Mouse (Mus musculus) ES-Bruce4 (cell line): Measurements from ENCODE around the gene Glb1l.

Experiments
- CTCF ChIP-seq: IDR thresholded peaks from one replicate; pipeline ENCODE4 v1.8.1; 2011; ENCODE audit warnings: low read depth, low read length
- EP300 ChIP-seq: IDR thresholded peaks from 2 replicates; pipeline ENCODE4 v1.6.1; 2011; ENCODE audit warnings: low read depth, low read length; ENCODE audit not compliant: insufficient read depth
- POLR2A ChIP-seq: IDR thresholded peaks from one replicate; pipeline ENCODE4 v1.8.1; 2011; ENCODE audit warnings: low read length; ENCODE audit not compliant: insufficient read depth

- TF ChIP-seq CTCF (no peak), EP300 (no peak), POLR2A (no peak)
Measured at GRCm38 (mm10) chr1:75254625-75255013, 44.0 kb upstream of the Glb1l start.
